Mouse (Mus musculus): ENCODE results near the gene Fabp3. TPM values are rescaled to one million over a fixed set of nuclear protein-coding genes. Genes with fewer than 3 reads are reported as not detected.
A peak's percentile ranks its signal among the peaks of the same experiment; 100 is the strongest.

Fabp3 gene
- 291 and 339 TPM in 2 replicates for polyA plus RNA-seq (2015; fragmentation: Nextera tagmentation; extraction: Ambion mirVana)

- Histone ChIP-seq H3K4me3 (ENCODE audit: low read length) (peak within 1 kb of the TSS; percentile 53), H3K36me3 (ENCODE audit: control insufficient read depth, insufficient read depth, low read length) (peaks cover 6% of the 10 kb centered on the region; the same call in 1 of the 2 replicates), H3K9ac (ENCODE audit: low read depth, low read length) (peak within 1 kb of the TSS; percentile 75), H3K27me3 (replicated peaks; ENCODE audit: control insufficient read depth, insufficient read depth, low read length) (peaks cover 4% of the 10 kb centered on the region; the same call in 1 of the 2 replicates), H3K4me2 (ENCODE audit: low read length) (peak within 1 kb of the TSS; percentile 68), H3K27ac (ENCODE audit: low read depth, low read length) (peak within 1 kb of the TSS; percentile 75), H3K4me1 (ENCODE audit: control insufficient read depth, insufficient read depth, low read depth, low read length) (peaks cover 11% of the 10 kb centered on the region), H3K9me3 (ENCODE audit: control insufficient read depth, low read length) (no peaks in the 10 kb centered on the region)
- ATAC-seq, result peak; percentile 83
- WGBS, result under 1% methylated on average over 50 of the region's 52 CpGs
Measured at GRCm38 (mm10) chr4:130308231-130309081, at the start of gene Fabp3, which contains the start of gene Gm10570. Gene Fabp3 (plus strand): TSS chr4:130308595. Gene Gm10570 (minus strand): TSS chr4:130308674.

GRCm38 (mm10) chr4:130260406-130260805 is 48.0 kb upstream of the Fabp3 start:
- no peak overlapping the region for H3K9ac ChIP-seq (ENCODE audit: low read depth, low read length)
- no peaks in the 10 kb centered on the region for H3K27me3 ChIP-seq (replicated peaks; ENCODE audit: control insufficient read depth, insufficient read depth, low read length)
- no peaks in the 10 kb centered on the region for H3K9me3 ChIP-seq (ENCODE audit: control insufficient read depth, low read length)
- ATAC-seq, result no peak
- H3K4me1 ChIP-seq (ENCODE audit: control insufficient read depth, insufficient read depth, low read depth, low read length), result no peaks in the 10 kb centered on the region; the same call in 1 of the 2 replicates
- no peak overlapping the region for H3K27ac ChIP-seq (ENCODE audit: low read depth, low read length)
- WGBS, result 37% methylated on average over 5 of the region's 5 CpGs
- 0 out of 2 replicates have a peak, but pooled peaks cover 9% of the 10 kb centered on the region for H3K36me3 ChIP-seq (ENCODE audit: control insufficient read depth, insufficient read depth, low read length)
- no peak overlapping the region for H3K4me2 ChIP-seq (ENCODE audit: low read length)
- no peak overlapping the region for H3K4me3 ChIP-seq (ENCODE audit: low read length)

GRCm38 (mm10) chr4:130264131-130264530 is 44.3 kb upstream of the Fabp3 start:
- H3K36me3 ChIP-seq (ENCODE audit: control insufficient read depth, insufficient read depth, low read length), result no peaks in the 10 kb centered on the region
- H3K9ac ChIP-seq (ENCODE audit: low read depth, low read length), result no peak overlapping the region
- no peak for ATAC-seq
- H3K4me3 ChIP-seq (ENCODE audit: low read length), result no peak overlapping the region
- H3K4me2 ChIP-seq (ENCODE audit: low read length), result no peak overlapping the region
- no peaks in the 10 kb centered on the region for H3K9me3 ChIP-seq (ENCODE audit: control insufficient read depth, low read length)
- H3K4me1 ChIP-seq (ENCODE audit: control insufficient read depth, insufficient read depth, low read depth, low read length), result no peaks in the 10 kb centered on the region; the same call in 1 of the 2 replicates
- WGBS, result 12% methylated on average over 11 of the region's 11 CpGs
- H3K27me3 ChIP-seq (replicated peaks; ENCODE audit: control insufficient read depth, insufficient read depth, low read length), result no peaks in the 10 kb centered on the region
- no peak overlapping the region; the same call in 1 of the 2 replicates for H3K27ac ChIP-seq (ENCODE audit: low read depth, low read length)

- H3K4me2 ChIP-seq (ENCODE audit: low read length), result no peak overlapping the region
- no peak overlapping the region for H3K9ac ChIP-seq (ENCODE audit: low read depth, low read length)
Measured at GRCm38 (mm10) chr4:130264698-130265349, 43.6 kb upstream of the Fabp3 start.

GRCm38 (mm10) chr4:130266601-130267000 is 41.8 kb upstream of the Fabp3 start:
- no peak overlapping the region for H3K27ac ChIP-seq (ENCODE audit: low read depth, low read length)
- no peak for ATAC-seq
- no peaks in the 10 kb centered on the region for H3K27me3 ChIP-seq (replicated peaks; ENCODE audit: control insufficient read depth, insufficient read depth, low read length)
- no peaks in the 10 kb centered on the region for H3K36me3 ChIP-seq (ENCODE audit: control insufficient read depth, insufficient read depth, low read length)
- H3K9ac ChIP-seq (ENCODE audit: low read depth, low read length), result no peak overlapping the region
- H3K4me1 ChIP-seq (ENCODE audit: control insufficient read depth, insufficient read depth, low read depth, low read length), result no peaks in the 10 kb centered on the region; the same call in 1 of the 2 replicates
- H3K4me3 ChIP-seq (ENCODE audit: low read length), result no peak overlapping the region
- WGBS, result 75% methylated on average over 9 of the region's 9 CpGs
- H3K9me3 ChIP-seq (ENCODE audit: control insufficient read depth, low read length), result no peaks in the 10 kb centered on the region
- no peak overlapping the region for H3K4me2 ChIP-seq (ENCODE audit: low read length)

More at GRCm38 (mm10) chr4:130264698-130265349, 43.6 kb upstream of the Fabp3 start:
- Histone ChIP-seq H3K27me3 (replicated peaks; ENCODE audit: control insufficient read depth, insufficient read depth, low read length) (no peaks in the 10 kb centered on the region), H3K36me3 (ENCODE audit: control insufficient read depth, insufficient read depth, low read length) (no peaks in the 10 kb centered on the region), H3K4me1 (ENCODE audit: control insufficient read depth, insufficient read depth, low read depth, low read length) (no peaks in the 10 kb centered on the region; the same call in 1 of the 2 replicates), H3K4me3 (ENCODE audit: low read length) (no peak overlapping the region), H3K9me3 (ENCODE audit: control insufficient read depth, low read length) (no peaks in the 10 kb centered on the region), H3K27ac (ENCODE audit: low read depth, low read length) (no peak overlapping the region)
- 24% methylated on average over 24 of the region's 24 CpGs for WGBS
- ATAC-seq, result no peak

- no peaks in the 10 kb centered on the region for H3K36me3 ChIP-seq (ENCODE audit: control insufficient read depth, insufficient read depth, low read length)
- H3K9me3 ChIP-seq (ENCODE audit: control insufficient read depth, low read length), result no peaks in the 10 kb centered on the region
- no peaks in the 10 kb centered on the region; the same call in 1 of the 2 replicates for H3K4me1 ChIP-seq (ENCODE audit: control insufficient read depth, insufficient read depth, low read depth, low read length)
- 83% methylated on average over 7 of the region's 7 CpGs for WGBS
- H3K27ac ChIP-seq (ENCODE audit: low read depth, low read length), result no peak overlapping the region
- ATAC-seq, result no peak
- no peak overlapping the region for H3K9ac ChIP-seq (ENCODE audit: low read depth, low read length)
- no peaks in the 10 kb centered on the region for H3K27me3 ChIP-seq (replicated peaks; ENCODE audit: control insufficient read depth, insufficient read depth, low read length)
- no peak overlapping the region for H3K4me2 ChIP-seq (ENCODE audit: low read length)
- H3K4me3 ChIP-seq (ENCODE audit: low read length), result no peak overlapping the region
Measured at GRCm38 (mm10) chr4:130267069-130267468, 41.3 kb upstream of the Fabp3 start.

GRCm38 (mm10) chr4:130268736-130269135 is 39.7 kb upstream of the Fabp3 start:
- no peaks in the 10 kb centered on the region for H3K36me3 ChIP-seq (ENCODE audit: control insufficient read depth, insufficient read depth, low read length)
- H3K4me3 ChIP-seq (ENCODE audit: low read length), result no peak overlapping the region
- no peak overlapping the region for H3K4me2 ChIP-seq (ENCODE audit: low read length)
- ATAC-seq, result no peak
- H3K9ac ChIP-seq (ENCODE audit: low read depth, low read length), result no peak overlapping the region
- peaks cover 3% of the 10 kb centered on the region for H3K4me1 ChIP-seq (ENCODE audit: control insufficient read depth, insufficient read depth, low read depth, low read length)
- H3K9me3 ChIP-seq (ENCODE audit: control insufficient read depth, low read length), result no peaks in the 10 kb centered on the region
- 78% methylated on average over 10 of the region's 10 CpGs for WGBS
- no peak overlapping the region for H3K27ac ChIP-seq (ENCODE audit: low read depth, low read length)
- H3K27me3 ChIP-seq (replicated peaks; ENCODE audit: control insufficient read depth, insufficient read depth, low read length), result no peaks in the 10 kb centered on the region

- Histone ChIP-seq H3K27me3 (replicated peaks; ENCODE audit: control insufficient read depth, insufficient read depth, low read length) (no peaks in the 10 kb centered on the region), H3K36me3 (ENCODE audit: control insufficient read depth, insufficient read depth, low read length) (no peaks in the 10 kb centered on the region), H3K9me3 (ENCODE audit: control insufficient read depth, low read length) (no peaks in the 10 kb centered on the region), H3K27ac (ENCODE audit: low read depth, low read length) (no peak overlapping the region), H3K4me2 (ENCODE audit: low read length) (no peak overlapping the region), H3K4me1 (ENCODE audit: control insufficient read depth, insufficient read depth, low read depth, low read length) (peaks cover 4% of the 10 kb centered on the region; the same call in 1 of the 2 replicates), H3K4me3 (ENCODE audit: low read length) (no peak overlapping the region), H3K9ac (ENCODE audit: low read depth, low read length) (no peak overlapping the region)
- ATAC-seq, result no peak
- 76% methylated on average over 8 of the region's 8 CpGs for WGBS
Measured at GRCm38 (mm10) chr4:130270089-130270488, 38.3 kb upstream of the Fabp3 start.
